Mouse (Mus musculus): ENCODE measurements around the gene Kdelr3. TPM values are rescaled to one million over a fixed set of nuclear protein-coding genes. Genes with fewer than 3 reads are reported as not detected.

Gene Kdelr3
- total and polyA plus RNA-seq, 3 experiments, result 0.33 to 7.4 (median 0.94) TPM

Other genes starting within 250 kb of the Kdelr3 start
- gene Baiap2l2, start 230.9 kb upstream of the Kdelr3 start, total RNA-seq (2012; rRNA removed), result 0.21 and 1.5 TPM in 2 replicates
- gene Baiap2l2, start 230.9 kb upstream of the Kdelr3 start, total RNA-seq (2014; rRNA removed), result not detected in 2 replicates
- gene Baiap2l2, start 230.9 kb upstream of the Kdelr3 start, polyA plus RNA-seq (2012; ENCODE audit: insufficient read length, low read depth), result 0.84 and 1.2 TPM in 2 replicates
- 18.7 and 20.9 TPM in 2 replicates for gene Pla2g6, start 188.0 kb upstream of the Kdelr3 start, total RNA-seq (2012; rRNA removed)
- gene Pla2g6, start 188.0 kb upstream of the Kdelr3 start, total RNA-seq (2014; rRNA removed), result 9.1 and 9.3 TPM in 2 replicates
- 12.7 and 14.8 TPM in 2 replicates for gene Pla2g6, start 188.0 kb upstream of the Kdelr3 start, polyA plus RNA-seq (2012; ENCODE audit: insufficient read length, low read depth)
- gene Maff, start 169.8 kb upstream of the Kdelr3 start, total RNA-seq (2012; rRNA removed), result 9.3 and 15.4 TPM in 2 replicates
- gene Maff, start 169.8 kb upstream of the Kdelr3 start, total RNA-seq (2014; rRNA removed), result 7.6 and 9.2 TPM in 2 replicates
- 9.7 and 10.5 TPM in 2 replicates for gene Maff, start 169.8 kb upstream of the Kdelr3 start, polyA plus RNA-seq (2012; ENCODE audit: insufficient read length, low read depth)
- 18.9 and 21.1 TPM in 2 replicates for gene Tmem184b, start 112.8 kb upstream of the Kdelr3 start, total RNA-seq (2012; rRNA removed)
- gene Tmem184b, start 112.8 kb upstream of the Kdelr3 start, total RNA-seq (2014; rRNA removed), result 7.1 and 7.2 TPM in 2 replicates
- 38.0 and 42.7 TPM in 2 replicates for gene Tmem184b, start 112.8 kb upstream of the Kdelr3 start, polyA plus RNA-seq (2012; ENCODE audit: insufficient read length, low read depth)
- gene Csnk1e, start 60.8 kb upstream of the Kdelr3 start, total RNA-seq (2012; rRNA removed), result 33.3 and 46.7 TPM in 2 replicates
- 10.4 and 12.2 TPM in 2 replicates for gene Csnk1e, start 60.8 kb upstream of the Kdelr3 start, total RNA-seq (2014; rRNA removed)
- 16.8 and 18.5 TPM in 2 replicates for gene Csnk1e, start 60.8 kb upstream of the Kdelr3 start, polyA plus RNA-seq (2012; ENCODE audit: insufficient read length, low read depth)
- gene Kcnj4, start 11.2 kb upstream of the Kdelr3 start, total RNA-seq (2012; rRNA removed), result not detected in 2 replicates
- not detected in 2 replicates for gene Kcnj4, start 11.2 kb upstream of the Kdelr3 start, total RNA-seq (2014; rRNA removed)
- not detected in 2 replicates for gene Kcnj4, start 11.2 kb upstream of the Kdelr3 start, polyA plus RNA-seq (2012; ENCODE audit: insufficient read length, low read depth)
- 81.3 and 93.0 TPM in 2 replicates for gene Ddx17, start 30.3 kb downstream of the Kdelr3 start, total RNA-seq (2012; rRNA removed)
- gene Ddx17, start 30.3 kb downstream of the Kdelr3 start, total RNA-seq (2014; rRNA removed), result 79.8 and 84.6 TPM in 2 replicates
- gene Ddx17, start 30.3 kb downstream of the Kdelr3 start, polyA plus RNA-seq (2012; ENCODE audit: insufficient read length, low read depth), result 108 and 114 TPM in 2 replicates
- gene Dmc1, start 88.7 kb downstream of the Kdelr3 start, total RNA-seq (2012; rRNA removed), result not detected in 2 replicates
- gene Dmc1, start 88.7 kb downstream of the Kdelr3 start, total RNA-seq (2014; rRNA removed), result not detected in 2 replicates
- not detected in 2 replicates for gene Dmc1, start 88.7 kb downstream of the Kdelr3 start, polyA plus RNA-seq (2012; ENCODE audit: insufficient read length, low read depth)
- 0.34 and 0.42 TPM in 2 replicates for gene Fam227a, start 142.5 kb downstream of the Kdelr3 start, total RNA-seq (2012; rRNA removed)
- gene Fam227a, start 142.5 kb downstream of the Kdelr3 start, total RNA-seq (2014; rRNA removed), result 0.12 and 0.48 TPM in 2 replicates
- gene Fam227a, start 142.5 kb downstream of the Kdelr3 start, polyA plus RNA-seq (2012; ENCODE audit: insufficient read length, low read depth), result 0.20 and 0.31 TPM in 2 replicates
- 17.6 and 20.2 TPM in 2 replicates for gene Cby1, start 142.8 kb downstream of the Kdelr3 start, total RNA-seq (2012; rRNA removed)
- gene Cby1, start 142.8 kb downstream of the Kdelr3 start, total RNA-seq (2014; rRNA removed), result 19.3 and 19.5 TPM in 2 replicates
- 16.9 and 20.7 TPM in 2 replicates for gene Cby1, start 142.8 kb downstream of the Kdelr3 start, polyA plus RNA-seq (2012; ENCODE audit: insufficient read length, low read depth)
- 109 and 142 TPM in 2 replicates for gene Tomm22, start 154.4 kb downstream of the Kdelr3 start, total RNA-seq (2012; rRNA removed)
- gene Tomm22, start 154.4 kb downstream of the Kdelr3 start, total RNA-seq (2014; rRNA removed), result 495 and 496 TPM in 2 replicates
- gene Tomm22, start 154.4 kb downstream of the Kdelr3 start, polyA plus RNA-seq (2012; ENCODE audit: insufficient read length, low read depth), result 212 and 234 TPM in 2 replicates
- gene Josd1, start 171.5 kb downstream of the Kdelr3 start, total RNA-seq (2012; rRNA removed), result 34.9 and 41.0 TPM in 2 replicates
- gene Josd1, start 171.5 kb downstream of the Kdelr3 start, total RNA-seq (2014; rRNA removed), result 48.3 and 50.6 TPM in 2 replicates
- gene Josd1, start 171.5 kb downstream of the Kdelr3 start, polyA plus RNA-seq (2012; ENCODE audit: insufficient read length, low read depth), result 28.2 and 30.1 TPM in 2 replicates
- gene Gtpbp1, start 174.4 kb downstream of the Kdelr3 start, total RNA-seq (2012; rRNA removed), result 32.9 and 34.2 TPM in 2 replicates
- 25.3 and 25.5 TPM in 2 replicates for gene Gtpbp1, start 174.4 kb downstream of the Kdelr3 start, total RNA-seq (2014; rRNA removed)
- gene Gtpbp1, start 174.4 kb downstream of the Kdelr3 start, polyA plus RNA-seq (2012; ENCODE audit: insufficient read length, low read depth), result 45.2 and 45.3 TPM in 2 replicates
- 20.1 and 26.5 TPM in 2 replicates for gene Sun2, start 226.1 kb downstream of the Kdelr3 start, total RNA-seq (2012; rRNA removed)
- gene Sun2, start 226.1 kb downstream of the Kdelr3 start, total RNA-seq (2014; rRNA removed), result 18.6 and 20.8 TPM in 2 replicates
- gene Sun2, start 226.1 kb downstream of the Kdelr3 start, polyA plus RNA-seq (2012; ENCODE audit: insufficient read length, low read depth), result 19.7 and 22.3 TPM in 2 replicates

Data from CH12.LX (cell line).